Mouse (Mus musculus) ES-E14 (cell line): Measurements from ENCODE around the gene Stx6. TPM values are rescaled to one million over a fixed set of nuclear protein-coding genes. Genes with fewer than 3 reads are reported as not detected.

ENCODE experiments used
- DNase-seq: peaks from one replicate; pipeline ENCODE4 v3.0.0-alpha.2; 2013; ENCODE audit warnings: low read depth, low spot score
- H3K27ac ChIP-seq: 2 replicates; pipeline ENCODE4 v1.5.1; 2012; ENCODE audit warnings: low read depth, mild to moderate bottlenecking, low read length, moderate library complexity, mixed read lengths; ENCODE audit not compliant: poor library complexity, insufficient read depth, severe bottlenecking
- H3K36me3 ChIP-seq: 2 replicates; pipeline ENCODE4 v1.6.1; 2012; ENCODE audit warnings: mild to moderate bottlenecking, low read length, moderate library complexity, mixed read lengths; ENCODE audit not compliant: control insufficient read depth, poor library complexity, insufficient read depth, severe bottlenecking
- H3K4me1 ChIP-seq, 2 experiments: fragments of 150-350 bp in 1 of 2; sonication (generic) in 1 of 2; 2 replicates each; pipeline ENCODE4 v1.6.1; 2012; ENCODE audit warnings: low read length in 2 of 2, mild to moderate bottlenecking in 1 of 2, mixed read lengths in 1 of 2; ENCODE audit not compliant: control insufficient read depth in 2 of 2, insufficient read depth in 2 of 2, poor library complexity in 1 of 2
- H3K4me3 ChIP-seq, 2 experiments: fragments of 150-350 bp in 1 of 2; sonication (generic) in 1 of 2; 2 replicates each; pipeline ENCODE4 v1.5.1; 2012; ENCODE audit warnings: low read length in 2 of 2, low read depth in 1 of 2, mild to moderate bottlenecking in 1 of 2, mixed read lengths in 1 of 2; ENCODE audit not compliant: insufficient read depth in 1 of 2, poor library complexity in 1 of 2, severe bottlenecking in 1 of 2
- H3K9ac ChIP-seq: 2 replicates; pipeline ENCODE4 v1.6.1; 2012; ENCODE audit warnings: low read depth, mild to moderate bottlenecking, low read length, mixed read lengths; ENCODE audit not compliant: poor library complexity, insufficient read depth, severe bottlenecking
- H3K9me3 ChIP-seq: fragments of 150-350 bp; sonication (generic); 2 replicates; pipeline ENCODE4 v1.6.1; 2012; ENCODE audit warnings: low read depth, mild to moderate bottlenecking, low read length; ENCODE audit not compliant: control insufficient read depth, insufficient read depth
- CHD2 ChIP-seq: IDR thresholded peaks from 2 replicates; pipeline ENCODE4 v1.6.1; 2014; ENCODE audit warnings: mild to moderate bottlenecking, low read depth, low read length, inconsistent platforms
- HCFC1 ChIP-seq: IDR thresholded peaks from 2 replicates; pipeline ENCODE4 v1.6.1; 2012; ENCODE audit warnings: low read length, inconsistent platforms, borderline replicate concordance; ENCODE audit not compliant: insufficient read depth
- MAFK ChIP-seq: IDR thresholded peaks from 2 replicates; pipeline ENCODE4 v1.6.1; 2014; ENCODE audit warnings: mild to moderate bottlenecking, low read depth, low read length, inconsistent platforms; ENCODE audit not compliant: insufficient read depth
- ZC3H11A ChIP-seq: IDR thresholded peaks from 2 replicates; pipeline ENCODE4 v1.6.1; 2012; ENCODE audit warnings: low read depth, mild to moderate bottlenecking, inconsistent platforms, low read length, borderline replicate concordance
- ZNF384 ChIP-seq: IDR thresholded peaks from 2 replicates; pipeline ENCODE4 v1.6.1; 2012; ENCODE audit warnings: low read depth, low read length, inconsistent platforms
- in situ Hi-C, 2 experiments: fragments of 600-800 bp; cut with MboI; formaldehyde crosslinking; loops; one replicate each; pipeline ENCODE4 v1.15.1; 2025; ENCODE audit warnings: low sequenced_read_pairs in 2 of 2, inconsistent platforms in 1 of 2; ENCODE audit not compliant: unreplicated experiment in 2 of 2
- total RNA-seq: library from RNA; depleted of rRNA; stranded (reverse); fragments of 300-350 nt; gene quantifications from 2 replicates; pipeline ENCODE4 v1.2.3, GENCODE M21; 2012

The Stx6 gene
- total RNA-seq, 1 experiment: 22.7 TPM

- no peak overlapping the region for H3K9ac ChIP-seq
- H3K4me1 ChIP-seq: peaks cover 0 to 7% of the 10 kb centered on the region in 2 experiments; a peak in 3 of 4 replicates
- TF ChIP-seq CHD2 (no peak), ZNF384 (no peak), MAFK (no peak), ZC3H11A (no peak), HCFC1 (no peak)
- no peak overlapping the region for H3K27ac ChIP-seq
- H3K9me3 ChIP-seq: no peaks in the 10 kb centered on the region
- no peak overlapping the region for H3K4me3 ChIP-seq
- in situ Hi-C loops: loop anchor here in 1 of 2 experiments (25.0 kb wide), 1 partner anchor 501 kb away; no protein-coding TSS in a partner anchor
- DNase-seq: no peak
- H3K36me3 ChIP-seq: no peaks in the 10 kb centered on the region
Observed at GRCm38 (mm10) chr1:155236306-155237024, 78.0 kb downstream of the Stx6 start.

GRCm38 (mm10) chr1:155237390-155237789 is 78.9 kb downstream of the Stx6 start:
- peaks cover 0 to 7% of the 10 kb centered on the region in 2 experiments; a peak in 2 of 4 replicates for H3K4me1 ChIP-seq
- DNase-seq: no peak
- TF ChIP-seq CHD2: no peak
- TF ChIP-seq ZNF384: no peak
- TF ChIP-seq HCFC1: no peak
- TF ChIP-seq ZC3H11A: no peak
- no peak for TF ChIP-seq MAFK
- H3K9me3 ChIP-seq: no peaks in the 10 kb centered on the region
- in situ Hi-C loops: loop anchor here in 1 of 2 experiments (25.0 kb wide), 1 partner anchor 500 kb away; no protein-coding TSS in a partner anchor
- H3K4me3 ChIP-seq: 0 out of 4 replicates have a peak overlapping the region, but pooled peaks of 1 of the 2 experiments have one; percentile 9
- no peak overlapping the region for H3K9ac ChIP-seq
- H3K27ac ChIP-seq: no peak overlapping the region
- H3K36me3 ChIP-seq: no peaks in the 10 kb centered on the region

GRCm38 (mm10) chr1:155238126-155238525 is 79.6 kb downstream of the Stx6 start:
- no peak overlapping the region for H3K27ac ChIP-seq

GRCm38 (mm10) chr1:155239169-155239568 is 80.7 kb downstream of the Stx6 start:
- Histone ChIP-seq H3K4me3 (no peak overlapping the region), H3K9ac (no peak overlapping the region), H3K27ac (no peak overlapping the region), H3K9me3 (no peaks in the 10 kb centered on the region), H3K4me1 (0 out of 4 replicates have a peak, but pooled peaks cover 3 to 4% of the 10 kb centered on the region in 2 experiments), H3K36me3 (no peaks in the 10 kb centered on the region)
- TF ChIP-seq CHD2 (no peak), HCFC1 (no peak), MAFK (no peak), ZNF384 (no peak), ZC3H11A (no peak)
- in situ Hi-C loops: loop anchor here in 1 of 2 experiments (25.0 kb wide), 1 partner anchor 498 kb away; no protein-coding TSS in a partner anchor
- no peak for DNase-seq

More at GRCm38 (mm10) chr1:155238126-155238525, 79.6 kb downstream of the Stx6 start:
- no peak for TF ChIP-seq ZC3H11A
- TF ChIP-seq HCFC1: no peak
- DNase-seq: no peak
- Histone ChIP-seq H3K9ac (no peak overlapping the region), H3K4me1 (0 out of 4 replicates have a peak, but pooled peaks cover 0 to 6% of the 10 kb centered on the region in 2 experiments), H3K4me3 (no peak overlapping the region), H3K36me3 (no peaks in the 10 kb centered on the region), H3K9me3 (no peaks in the 10 kb centered on the region)
- in situ Hi-C loops: loop anchor here in 1 of 2 experiments (25.0 kb wide), 1 partner anchor 499 kb away; no protein-coding TSS in a partner anchor
